Mouse (Mus musculus) megakaryocyte, embryonic 14.5 days (primary cell): ENCODE results near the gene Frem2.

Source experiments
- FLI1 ChIP-seq: IDR thresholded peaks from 2 replicates; pipeline ENCODE4 v1.6.1; 2012; ENCODE audit warnings: low read length, inconsistent platforms, mixed read lengths
- GATA1 ChIP-seq: IDR thresholded peaks from 3 replicates; pipeline ENCODE4 v1.6.1; 2012; ENCODE audit warnings: mixed read lengths, low read length, inconsistent platforms, borderline replicate concordance

GRCm38 (mm10) chr3:53474179-53474578 lies 183.0 kb downstream of the Frem2 start:
- TF ChIP-seq FLI1 (no peak), GATA1 (no peak)
